Mouse (Mus musculus) c-Kit-negative CD71-positive TER-119-positive erythroid progenitor cells, embryonic 14.5 days (primary cell): Measurements from ENCODE around the gene Rab25.

Experiments
- DNase-seq: peaks from one replicate; pipeline ENCODE4 v3.0.0-alpha.2; 2013; ENCODE audit warnings: low read depth, low spot score

Rab25 gene

GRCm38 (mm10) chr3:88542486-88542885 lies 5.6 kb downstream of the Rab25 start:
- no peak for DNase-seq

- no peak for DNase-seq
These were observed 6.3 kb downstream of the Rab25 start for GRCm38 (mm10) chr3:88541622-88542401.

GRCm38 (mm10) chr3:88540085-88540484 lies 8.0 kb downstream of the Rab25 start:
- DNase-seq = no peak

GRCm38 (mm10) chr3:88539397-88539796 lies 8.7 kb downstream of the Rab25 start:
- DNase-seq = no peak

GRCm38 (mm10) chr3:88538271-88539145 lies 9.6 kb downstream of the Rab25 start:
- DNase-seq = no peak

GRCm38 (mm10) chr3:88537146-88537545 lies 11.0 kb downstream of the Rab25 start:
- no peak for DNase-seq

- no peak for DNase-seq
These were observed 11.8 kb downstream of the Rab25 start for GRCm38 (mm10) chr3:88536103-88536930.

- no peak for DNase-seq
These were observed 12.6 kb downstream of the Rab25 start for GRCm38 (mm10) chr3:88535527-88535926.

- no peak for DNase-seq
These were observed 13.1 kb downstream of the Rab25 start for GRCm38 (mm10) chr3:88535005-88535404.

- DNase-seq = no peak
These were observed 14.4 kb downstream of the Rab25 start for GRCm38 (mm10) chr3:88533706-88534105.

- DNase-seq = no peak
These were observed 15.2 kb downstream of the Rab25 start for GRCm38 (mm10) chr3:88532689-88533511.

GRCm38 (mm10) chr3:88532299-88532674 lies 15.8 kb downstream of the Rab25 start, which contains the start of gene Mex3a:
Gene Mex3a (plus strand): TSS chr3:88532395.
- no peak for DNase-seq

- no peak for DNase-seq
These were observed 16.5 kb downstream of the Rab25 start for GRCm38 (mm10) chr3:88531348-88532298.

- DNase-seq = no peak
These were observed 17.8 kb downstream of the Rab25 start for GRCm38 (mm10) chr3:88530082-88530864.

GRCm38 (mm10) chr3:88529204-88530000 lies 18.7 kb downstream of the Rab25 start:
- DNase-seq = no peak

- DNase-seq = no peak
These were observed 19.5 kb downstream of the Rab25 start for GRCm38 (mm10) chr3:88528646-88529045.

GRCm38 (mm10) chr3:88527565-88527964 lies 20.5 kb downstream of the Rab25 start:
- no peak for DNase-seq
